Mouse (Mus musculus) heart, embryonic 16.5 days (tissue): ENCODE measurements around the gene Esd. TPM values are rescaled to one million over a fixed set of nuclear protein-coding genes. Genes with fewer than 3 reads are reported as not detected.

ENCODE experiments used
- ATAC-seq: fragments of 200-750 bp; cut with Nextera tagmentation; replicated peaks from 2 replicates; pipeline ENCODE4 v1.8.0; 2017; ENCODE audit warnings: moderate number of reproducible peaks; ENCODE audit not compliant: insufficient read depth, low FRiP score; ENCODE audit errors: extremely low read depth
- H3K27ac ChIP-seq: fragments of 300-500 bp; sonication (generic); 2 replicates; pipeline ENCODE4 v1.5.1; 2014; ENCODE audit warnings: mild to moderate bottlenecking, low read length, control low read depth, moderate library complexity
- H3K27me3 ChIP-seq: fragments of 300-500 bp; sonication (generic); 2 replicates; pipeline ENCODE4 v1.6.1; 2014; ENCODE audit warnings: low read length, mixed read lengths; ENCODE audit not compliant: control insufficient read depth, insufficient read depth
- H3K36me3 ChIP-seq: fragments of 300-500 bp; sonication (generic); 2 replicates; pipeline ENCODE4 v1.6.1; 2014; ENCODE audit not compliant: control insufficient read depth, insufficient read depth
- H3K4me1 ChIP-seq: fragments of 300-500 bp; sonication (generic); 2 replicates; pipeline ENCODE4 v1.6.1; 2014; ENCODE audit warnings: low read length, mixed read lengths; ENCODE audit not compliant: control insufficient read depth, insufficient read depth
- H3K4me2 ChIP-seq: fragments of 300-500 bp; sonication (generic); 2 replicates; pipeline ENCODE4 v1.6.1; 2014; ENCODE audit warnings: low read depth, mild to moderate bottlenecking, control low read depth, low read length
- H3K4me3 ChIP-seq: fragments of 300-500 bp; sonication (generic); 2 replicates; pipeline ENCODE4 v1.5.1; 2014; ENCODE audit warnings: mild to moderate bottlenecking, control low read depth, low read length
- H3K9ac ChIP-seq: fragments of 300-500 bp; sonication (generic); 2 replicates; pipeline ENCODE4 v1.6.1; 2014; ENCODE audit warnings: low read length, control low read depth
- H3K9me3 ChIP-seq: fragments of 300-500 bp; sonication (generic); replicated peaks from 2 replicates; pipeline ENCODE4 v1.6.1; 2016; ENCODE audit warnings: low read length; ENCODE audit not compliant: control insufficient read depth
- WGBS: fragments of 180-500 bp; shearing (Covaris S2); extraction: QIAGEN DNeasy Blood & Tissue Kit; methylation state at CpG from one replicate; pipeline ENCODE4 v1.1.7; 2014; 5-methylcytosine and 5-hydroxymethylcytosine counted together
- polyA plus RNA-seq: library from polyadenylated mRNA; unstranded; fragments of >200 nt; fragmentation: Nextera tagmentation; extraction: Ambion mirVana; gene quantifications from 2 replicates; pipeline ENCODE4 v1.2.1, GENCODE M21; 2015

Esd gene
- polyA plus RNA-seq, 1 experiment from 2014 or later: 257 TPM

GRCm38 (mm10) chr14:74787717-74788116 is 55.6 kb downstream of the Esd start:
- peaks cover 22% of the 10 kb centered on the region for H3K36me3 ChIP-seq
- WGBS: 84% methylated on average over 3 of the region's 3 CpGs
- peaks cover 2% of the 10 kb centered on the region for H3K4me1 ChIP-seq
- no peaks in the 10 kb centered on the region for H3K9me3 ChIP-seq
- no peak for ATAC-seq
- H3K9ac ChIP-seq: no peak overlapping the region
- H3K4me2 ChIP-seq: no peak overlapping the region
- no peaks in the 10 kb centered on the region for H3K27me3 ChIP-seq
- no peak overlapping the region for H3K27ac ChIP-seq
- H3K4me3 ChIP-seq: no peak overlapping the region

DNA sequence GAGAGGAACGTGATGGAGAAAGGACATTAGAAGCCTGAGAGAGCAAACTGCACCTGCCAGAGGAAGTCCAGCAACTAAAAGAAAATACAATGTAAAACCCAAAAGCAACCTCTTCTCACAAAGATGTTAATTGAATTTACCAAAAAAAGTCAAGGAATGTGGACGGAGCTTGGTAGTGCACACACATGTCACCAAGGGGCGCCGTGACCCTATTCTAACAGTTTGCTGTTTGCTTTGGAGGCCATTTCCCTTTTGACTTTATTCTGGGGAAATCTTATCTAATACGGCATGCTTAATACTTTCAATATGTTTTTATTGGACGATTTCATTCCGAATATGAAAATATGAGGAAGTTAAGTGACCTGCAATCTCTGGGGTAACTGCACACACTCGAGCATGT is 56.7 kb downstream of the Esd start:
- no peak overlapping the region; the same call in 1 of the 2 replicates for H3K4me2 ChIP-seq
- no peak overlapping the region for H3K27ac ChIP-seq
- H3K4me3 ChIP-seq: no peak overlapping the region
- no peaks in the 10 kb centered on the region for H3K27me3 ChIP-seq
- no peaks in the 10 kb centered on the region for H3K9me3 ChIP-seq
- ATAC-seq: no peak
- 71% methylated on average over 8 of the region's 8 CpGs for WGBS
- H3K4me1 ChIP-seq: peaks cover 2% of the 10 kb centered on the region
- peaks cover 19% of the 10 kb centered on the region for H3K36me3 ChIP-seq
- no peak overlapping the region for H3K9ac ChIP-seq

DNA sequence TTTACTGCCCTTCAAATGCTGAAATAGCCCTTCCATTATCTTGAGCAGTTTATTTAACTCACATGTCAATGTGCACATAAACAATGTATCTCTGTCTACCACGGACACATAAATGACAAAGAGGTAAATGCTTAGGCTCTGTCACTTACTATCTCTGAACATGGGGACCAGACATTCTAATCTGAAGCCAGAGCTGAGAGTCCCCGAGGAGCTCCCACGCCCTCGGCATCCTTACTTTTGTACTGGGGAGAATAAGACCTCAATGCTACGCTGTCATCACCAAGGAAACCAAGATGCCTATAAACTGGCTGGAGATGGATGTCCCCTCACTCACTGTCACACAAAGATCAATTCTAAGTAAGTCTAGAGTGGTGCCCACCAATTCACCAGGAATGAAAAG is 58.4 kb downstream of the Esd start:
- 62% methylated on average over 5 of the region's 5 CpGs for WGBS

DNA sequence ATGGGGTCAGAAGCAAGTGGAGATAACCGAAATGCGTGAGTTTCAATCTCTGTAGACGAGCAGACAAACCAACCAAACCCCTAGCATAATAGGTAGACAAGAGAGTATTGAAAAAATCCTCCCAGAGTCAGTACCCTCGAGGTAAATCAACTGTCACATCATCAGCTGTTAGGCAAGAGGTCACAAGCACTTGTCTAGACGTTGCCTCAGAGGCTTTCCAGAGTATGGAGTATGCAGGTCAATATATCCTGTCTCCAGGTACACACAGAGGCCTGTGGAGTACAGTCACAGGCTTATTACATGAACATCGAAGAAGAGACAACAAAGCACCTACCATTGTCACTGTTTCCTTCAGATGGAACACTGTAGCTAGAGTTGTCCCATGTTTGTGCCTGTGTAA is 60.7 kb downstream of the Esd start:
- Histone ChIP-seq H3K4me2 (no peak overlapping the region), H3K27me3 (no peaks in the 10 kb centered on the region), H3K27ac (no peak overlapping the region), H3K4me1 (peaks cover 2% of the 10 kb centered on the region; the same call in 1 of the 2 replicates), H3K9me3 (no peaks in the 10 kb centered on the region), H3K9ac (no peak overlapping the region), H3K4me3 (no peak overlapping the region), H3K36me3 (peaks cover 21% of the 10 kb centered on the region)
- WGBS: 73% methylated on average over 6 of the region's 6 CpGs
- ATAC-seq: no peak

More for the DNA sequence above, 58.4 kb downstream of the Esd start:
- no peak overlapping the region for H3K27ac ChIP-seq
- H3K4me1 ChIP-seq: peaks cover 2% of the 10 kb centered on the region; the same call in 1 of the 2 replicates
- H3K4me3 ChIP-seq: no peak overlapping the region
- ATAC-seq: no peak
- H3K9me3 ChIP-seq: no peaks in the 10 kb centered on the region
- H3K27me3 ChIP-seq: no peaks in the 10 kb centered on the region
- H3K4me2 ChIP-seq: no peak overlapping the region
- no peak overlapping the region for H3K9ac ChIP-seq
- H3K36me3 ChIP-seq: peaks cover 12% of the 10 kb centered on the region

DNA sequence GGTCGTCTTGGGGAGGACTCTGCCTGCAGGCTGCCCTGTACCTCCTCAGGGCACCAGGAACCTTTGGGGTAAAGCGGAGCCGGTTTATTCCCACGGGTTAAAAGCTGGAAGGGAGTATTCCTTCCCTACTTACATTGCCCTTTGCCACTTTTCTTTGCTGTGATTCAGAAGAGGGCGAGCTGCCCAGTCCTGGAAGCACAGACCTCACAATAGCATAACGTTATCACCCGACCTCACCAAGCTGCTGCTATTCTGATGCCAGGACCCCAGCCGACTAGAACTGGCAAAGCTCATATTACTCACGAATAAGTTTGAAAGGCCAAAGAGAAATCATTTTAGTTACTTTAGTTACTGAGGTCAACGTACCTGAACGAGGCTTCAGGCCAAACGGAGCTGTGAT is 62.8 kb downstream of the Esd start:
- WGBS: 56% methylated on average over 12 of the region's 12 CpGs
- Histone ChIP-seq H3K4me2 (no peak overlapping the region), H3K4me1 (no peaks in the 10 kb centered on the region; the same call in 1 of the 2 replicates), H3K9ac (no peak overlapping the region), H3K27ac (peak overlapping the region; percentile 45; the same call in 1 of the 2 replicates), H3K9me3 (no peaks in the 10 kb centered on the region), H3K27me3 (no peaks in the 10 kb centered on the region), H3K36me3 (peaks cover 27% of the 10 kb centered on the region), H3K4me3 (no peak overlapping the region)
- ATAC-seq: no peak

DNA sequence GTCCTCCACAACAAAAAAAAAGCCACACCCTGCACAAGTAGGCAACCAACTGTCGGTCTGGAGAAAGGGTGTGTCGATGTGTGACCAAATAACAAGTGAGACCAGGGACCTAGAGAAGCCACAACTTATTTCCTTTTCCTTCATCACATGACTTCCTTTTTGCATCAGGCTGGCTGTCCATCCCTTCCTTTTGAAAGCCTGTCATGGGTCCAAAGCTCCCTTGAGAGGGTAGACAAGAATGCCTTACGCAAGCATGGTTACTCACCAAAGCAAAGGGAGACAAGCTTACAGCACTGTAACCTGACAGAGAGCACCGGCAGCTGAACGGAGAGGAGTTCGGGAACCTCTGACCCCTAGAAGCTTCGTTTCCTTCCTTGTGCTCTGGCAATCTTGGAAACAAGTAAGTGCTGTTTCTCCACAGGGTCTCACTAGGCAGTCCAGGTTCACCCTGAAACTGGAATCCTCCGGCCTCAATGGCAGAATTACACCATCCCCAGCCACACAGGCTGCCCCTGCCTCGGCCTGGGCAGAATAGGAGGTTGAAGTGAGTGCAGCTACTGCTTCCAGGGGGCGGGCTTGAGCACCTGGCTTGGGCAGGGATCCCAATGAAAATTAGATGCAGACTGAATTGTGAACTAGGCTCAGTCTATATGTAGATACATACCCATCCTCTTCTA is 65.4 kb downstream of the Esd start:
- Histone ChIP-seq H3K36me3 (peaks cover 48% of the 10 kb centered on the region), H3K4me2 (no peak overlapping the region), H3K4me1 (no peaks in the 10 kb centered on the region), H3K4me3 (no peak overlapping the region), H3K27ac (no peak overlapping the region), H3K27me3 (no peaks in the 10 kb centered on the region), H3K9me3 (peaks cover 9% of the 10 kb centered on the region), H3K9ac (no peak overlapping the region)
- 75% methylated on average over 10 of the region's 10 CpGs for WGBS
- no peak for ATAC-seq

GRCm38 (mm10) chr14:74798063-74798890 is 66.2 kb downstream of the Esd start:
- H3K4me2 ChIP-seq: no peak overlapping the region
- no peaks in the 10 kb centered on the region for H3K27me3 ChIP-seq
- WGBS: 90% methylated on average over 16 of the region's 16 CpGs
- H3K4me1 ChIP-seq: no peaks in the 10 kb centered on the region
- H3K4me3 ChIP-seq: no peak overlapping the region
- no peak for ATAC-seq
- H3K27ac ChIP-seq: no peak overlapping the region
- H3K9me3 ChIP-seq: peaks cover 9% of the 10 kb centered on the region
- H3K36me3 ChIP-seq: peaks cover 55% of the 10 kb centered on the region
- H3K9ac ChIP-seq: no peak overlapping the region
